Mouse (Mus musculus) right cerebral cortex, postnatal 14 days (tissue): Measurements from ENCODE around the gene Irgq.
A peak's percentile ranks its signal among the peaks of the same experiment; 100 is the strongest.
"Not testable (repeated sequence)": the region's sequence is repeated elsewhere in the genome, so short reads cannot be mapped to it uniquely, and the experiment has no call there.

Source experiments
- DNase-seq: peaks from one replicate; pipeline ENCODE4 v3.0.0; 2022

Gene Irgq

GRCm38 (mm10) chr7:24517077-24517476 lies 13.4 kb upstream of the Irgq start:
- no peak for DNase-seq

DNA sequence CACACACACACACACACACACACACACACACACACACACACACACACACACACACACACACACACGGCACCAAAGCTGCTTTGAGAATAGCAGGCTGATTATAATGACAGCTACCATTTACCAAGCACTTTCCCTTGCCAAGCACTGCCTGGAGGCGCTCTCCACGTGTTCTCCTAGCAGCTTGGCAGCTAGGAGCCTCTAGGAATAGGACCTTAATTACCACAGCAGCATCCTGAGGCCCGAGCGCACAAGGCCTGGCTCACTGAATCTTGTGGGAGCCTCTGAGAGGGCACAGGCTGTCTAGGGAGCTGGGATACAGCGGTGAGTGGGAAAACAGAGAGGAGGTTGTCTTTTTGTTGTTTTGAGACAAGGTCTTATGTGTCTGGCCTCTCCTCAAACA lies 12.8 kb upstream of the Irgq start:
- peak; percentile 52 for DNase-seq

DNA sequence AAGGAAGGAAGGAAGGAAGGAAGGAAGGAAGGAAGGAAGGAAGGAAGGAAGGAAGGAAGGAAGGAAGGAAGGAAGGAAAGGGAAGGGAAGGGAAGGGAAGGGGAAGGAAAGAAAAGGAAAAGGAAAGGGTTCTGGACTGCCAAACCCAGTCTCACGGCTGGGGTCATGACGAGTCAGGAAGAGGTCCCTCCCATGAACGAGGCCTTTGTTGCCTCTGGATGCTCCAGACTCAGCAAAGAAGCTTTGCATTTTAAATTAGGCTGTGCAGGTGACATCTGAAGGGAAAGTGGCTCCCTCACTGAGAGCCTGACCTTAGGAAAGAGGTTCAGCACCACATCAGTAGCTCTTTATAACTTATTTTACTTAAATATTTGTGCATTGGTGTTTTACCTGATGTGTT lies 11.4 kb upstream of the Irgq start:
- no peak for DNase-seq

GRCm38 (mm10) chr7:24520054-24520453 lies 10.4 kb upstream of the Irgq start:
- DNase-seq: not testable (repeated sequence)

DNA sequence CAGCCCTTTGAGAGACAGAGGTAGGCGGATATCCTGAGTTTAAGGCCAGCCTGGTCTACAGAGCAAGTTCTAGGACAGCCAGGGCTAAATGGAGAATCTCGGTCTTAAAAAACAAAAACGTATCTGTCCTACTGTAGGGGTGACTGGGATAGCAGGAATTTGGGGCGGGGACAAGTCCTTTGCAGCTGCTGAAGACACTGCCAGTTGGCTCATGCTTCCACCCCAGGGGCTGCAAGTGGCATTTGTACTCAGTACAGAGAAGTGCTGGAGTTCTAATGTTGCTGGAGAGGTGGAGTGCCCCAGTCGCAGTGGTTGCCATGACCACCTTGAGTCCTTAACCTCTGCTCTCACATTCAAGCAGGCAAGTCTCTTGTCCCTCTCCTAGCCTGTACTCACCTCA lies 7.7 kb upstream of the Irgq start:
- DNase-seq: no peak

GRCm38 (mm10) chr7:24523723-24524122 lies 6.8 kb upstream of the Irgq start:
- no peak for DNase-seq

DNA sequence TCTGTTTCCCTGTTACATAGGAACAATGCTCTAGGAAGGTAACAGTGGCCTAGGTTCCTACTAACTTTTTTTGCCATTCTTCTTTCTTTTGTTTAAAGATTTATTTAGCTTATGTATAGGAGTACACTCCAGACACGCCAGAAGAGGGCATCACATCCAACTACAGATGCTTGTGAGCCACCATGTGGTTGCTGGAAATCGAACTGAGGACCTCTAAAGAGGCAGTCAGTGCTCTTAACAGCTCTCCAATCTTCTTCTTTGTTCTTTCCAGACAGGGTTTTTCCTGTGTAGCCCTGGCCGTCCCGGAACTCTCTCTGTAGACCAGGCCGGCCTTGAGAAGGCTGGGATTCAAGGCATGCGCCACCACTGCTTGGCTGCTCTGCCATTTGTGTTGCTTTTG lies 5.5 kb upstream of the Irgq start:
- DNase-seq: no peak

- DNase-seq: no peak
Measured at GRCm38 (mm10) chr7:24525686-24526420, 4.6 kb upstream of the Irgq start.

DNA sequence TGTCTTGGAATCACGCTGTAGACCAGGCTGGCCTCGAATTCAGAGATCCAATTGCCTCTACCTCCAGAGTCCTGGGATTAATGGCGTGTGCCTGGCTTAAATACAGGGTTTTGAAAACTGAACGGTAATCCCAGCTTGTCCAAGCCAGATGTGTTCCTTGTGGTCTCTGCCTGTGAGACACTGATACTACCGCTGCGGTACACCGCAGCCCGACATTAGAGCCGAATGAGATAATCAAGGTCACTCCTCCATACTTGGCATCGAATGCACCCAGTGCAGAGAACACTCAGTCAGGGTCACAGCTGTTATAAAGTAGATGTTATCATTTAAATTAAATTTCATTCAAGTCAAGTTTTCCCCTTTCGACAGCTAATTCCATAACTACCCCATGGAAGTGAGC lies 1.6 kb upstream of the Irgq start:
- no peak for DNase-seq

GRCm38 (mm10) chr7:24529580-24529979 lies 909 bp upstream of the Irgq start:
- DNase-seq: no peak

- peak; percentile 76 for DNase-seq
Measured at GRCm38 (mm10) chr7:24531211-24531971, 902 bp downstream of the Irgq start.

DNA sequence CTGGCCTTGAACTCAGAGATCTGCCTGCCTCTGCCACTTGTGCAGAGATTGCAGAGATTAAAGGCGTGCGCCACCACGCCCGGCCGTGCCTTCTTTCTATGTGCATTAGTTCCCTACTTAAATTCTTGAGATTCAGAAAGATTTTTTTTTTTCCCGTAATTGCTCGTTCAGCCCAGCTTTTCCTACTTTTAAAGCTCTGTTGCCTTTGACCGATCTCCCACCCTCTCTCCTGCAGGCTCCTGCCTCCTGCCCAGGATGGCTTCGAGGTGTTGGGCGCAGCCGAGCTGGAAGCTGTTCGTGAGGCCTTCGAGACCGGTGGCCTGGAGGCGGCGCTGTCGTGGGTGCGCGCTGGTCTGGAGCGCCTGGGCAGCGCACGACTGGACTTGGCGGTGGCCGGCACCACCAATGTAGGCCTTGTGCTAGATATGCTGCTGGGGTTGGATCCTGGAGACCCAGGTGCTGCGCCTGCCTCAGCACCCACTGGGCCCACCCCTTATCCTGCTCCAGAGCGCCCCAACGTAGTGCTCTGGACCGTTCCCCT lies 2.6 kb downstream of the Irgq start:
- DNase-seq: no peak

DNA sequence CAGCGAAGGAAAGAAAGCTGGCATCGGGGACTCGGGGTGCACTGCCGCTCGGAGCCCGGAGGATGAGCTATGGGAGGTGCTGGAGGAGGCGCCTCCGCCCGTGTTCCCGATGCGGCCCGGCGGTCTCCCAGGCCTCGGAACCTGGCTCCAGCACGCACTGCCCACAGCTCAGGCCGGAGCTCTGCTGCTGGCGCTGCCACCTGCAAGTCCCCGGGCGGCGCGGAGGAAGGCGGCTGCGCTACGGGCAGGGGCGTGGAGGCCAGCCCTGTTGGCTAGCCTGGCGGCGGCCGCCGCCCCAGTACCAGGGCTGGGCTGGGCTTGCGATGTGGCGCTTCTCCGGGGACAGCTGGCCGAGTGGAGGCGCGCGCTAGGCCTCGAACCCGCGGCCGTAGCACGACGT lies 3.3 kb downstream of the Irgq start:
- DNase-seq: peak; percentile 23

DNA sequence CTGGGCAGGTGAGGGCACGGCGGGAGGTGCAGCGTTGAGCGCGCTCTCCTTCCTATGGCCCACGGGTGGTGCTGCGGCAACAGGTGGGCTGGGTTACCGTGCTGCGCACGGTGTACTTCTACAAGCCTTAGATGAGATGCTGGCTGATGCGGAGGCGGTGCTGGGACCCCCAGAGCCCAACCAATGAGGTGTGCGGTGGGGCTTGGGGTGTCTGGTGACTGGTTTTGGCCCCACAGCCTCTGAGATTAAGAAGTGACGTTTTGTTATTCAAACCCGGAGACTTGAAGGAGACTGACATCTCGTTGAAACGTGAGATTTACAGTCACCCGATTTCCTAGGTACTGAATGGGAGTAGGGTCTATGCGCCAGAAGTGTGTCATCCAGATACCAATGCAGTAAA lies 3.8 kb downstream of the Irgq start:
- peak; percentile 30 for DNase-seq

DNA sequence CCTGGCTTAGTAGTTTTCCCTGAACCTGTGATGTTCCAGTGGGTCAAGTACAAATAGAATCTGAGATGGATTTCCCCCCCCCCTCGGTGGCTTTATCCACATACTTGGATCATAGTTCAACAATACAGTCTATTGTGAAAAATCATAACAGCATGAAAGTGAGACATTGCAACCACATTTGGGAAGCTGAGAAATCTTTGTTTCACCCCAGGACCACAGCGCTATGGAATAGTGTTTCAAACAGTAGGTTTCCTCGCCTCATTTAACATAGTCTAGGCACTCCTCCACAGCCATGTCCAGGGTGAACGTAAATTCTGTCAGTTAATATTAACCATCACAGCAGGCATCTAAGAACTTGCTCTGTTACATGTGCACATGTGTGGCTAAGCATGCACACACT lies 6.6 kb downstream of the Irgq start:
- DNase-seq: no peak

DNA sequence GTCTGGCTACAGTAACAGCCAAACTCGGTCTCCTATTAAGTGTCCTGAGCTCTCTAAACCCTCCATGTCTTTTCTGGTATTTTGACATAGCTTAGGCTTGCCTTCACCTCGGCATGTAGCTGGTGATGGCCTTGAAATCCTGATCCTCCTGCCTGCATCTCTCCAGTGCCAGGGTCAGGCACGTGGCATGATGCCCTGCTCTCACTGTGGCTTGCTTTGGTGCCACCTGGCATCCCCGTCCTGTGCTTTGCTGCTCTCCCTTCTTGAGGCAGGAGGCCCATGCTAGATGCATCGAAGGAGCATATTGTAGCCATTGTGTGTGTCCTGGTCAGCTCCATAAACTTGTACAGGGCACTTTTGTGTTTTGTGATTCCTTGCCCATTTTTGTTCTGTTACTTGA lies 7.1 kb downstream of the Irgq start:
- DNase-seq: no peak

DNA sequence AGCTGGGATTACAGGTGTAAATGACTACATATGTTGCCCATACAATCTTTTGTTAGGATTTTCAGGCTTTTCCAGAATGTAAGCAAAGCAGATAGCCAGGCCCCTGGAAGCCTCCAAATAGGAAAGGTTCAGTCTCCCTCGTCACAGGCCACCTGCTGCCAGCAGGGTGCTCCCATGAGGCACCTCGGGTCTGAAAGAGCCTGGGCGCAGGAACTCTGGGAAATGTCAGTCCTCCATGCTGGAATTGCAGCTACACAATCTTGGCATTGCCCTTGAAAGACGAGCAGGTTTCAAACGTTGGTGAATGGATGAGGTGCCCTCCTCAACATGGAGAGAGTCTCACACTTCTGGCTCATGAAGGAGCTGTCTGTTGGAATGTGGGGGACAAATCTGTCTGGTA lies 7.7 kb downstream of the Irgq start:
- DNase-seq: peak; percentile 41

GRCm38 (mm10) chr7:24538701-24539100 lies 8.2 kb downstream of the Irgq start:
- no peak for DNase-seq

- no peak for DNase-seq
Measured at GRCm38 (mm10) chr7:24539686-24540085, 9.2 kb downstream of the Irgq start.

DNA sequence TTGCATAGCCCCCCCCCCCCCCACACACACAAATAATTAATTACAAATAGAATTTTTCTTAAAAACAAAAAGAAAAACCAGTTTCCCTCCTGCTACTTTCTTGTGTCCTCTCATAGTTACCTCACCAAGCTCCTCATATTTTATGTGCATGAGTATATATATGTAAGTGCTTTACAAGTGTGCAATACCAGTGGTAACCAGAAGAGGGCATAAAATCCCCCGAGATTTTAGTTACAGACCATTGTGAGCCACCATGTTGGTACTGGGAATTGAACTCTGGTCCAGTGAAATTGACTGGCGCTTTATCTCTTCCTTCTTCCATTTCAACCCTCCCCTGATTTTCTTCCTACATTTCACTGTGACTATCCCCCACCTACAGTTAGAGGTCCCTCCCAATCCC lies 14.0 kb downstream of the Irgq start:
- DNase-seq: no peak

- DNase-seq: no peak
Measured at GRCm38 (mm10) chr7:24546068-24546614, 15.7 kb downstream of the Irgq start, which contains the start of the genes Pinlyp and Xrcc1. TSS of gene Pinlyp (minus strand) at chr7:24546118. TSS of gene Xrcc1 (plus strand) at chr7:24546289.

DNA sequence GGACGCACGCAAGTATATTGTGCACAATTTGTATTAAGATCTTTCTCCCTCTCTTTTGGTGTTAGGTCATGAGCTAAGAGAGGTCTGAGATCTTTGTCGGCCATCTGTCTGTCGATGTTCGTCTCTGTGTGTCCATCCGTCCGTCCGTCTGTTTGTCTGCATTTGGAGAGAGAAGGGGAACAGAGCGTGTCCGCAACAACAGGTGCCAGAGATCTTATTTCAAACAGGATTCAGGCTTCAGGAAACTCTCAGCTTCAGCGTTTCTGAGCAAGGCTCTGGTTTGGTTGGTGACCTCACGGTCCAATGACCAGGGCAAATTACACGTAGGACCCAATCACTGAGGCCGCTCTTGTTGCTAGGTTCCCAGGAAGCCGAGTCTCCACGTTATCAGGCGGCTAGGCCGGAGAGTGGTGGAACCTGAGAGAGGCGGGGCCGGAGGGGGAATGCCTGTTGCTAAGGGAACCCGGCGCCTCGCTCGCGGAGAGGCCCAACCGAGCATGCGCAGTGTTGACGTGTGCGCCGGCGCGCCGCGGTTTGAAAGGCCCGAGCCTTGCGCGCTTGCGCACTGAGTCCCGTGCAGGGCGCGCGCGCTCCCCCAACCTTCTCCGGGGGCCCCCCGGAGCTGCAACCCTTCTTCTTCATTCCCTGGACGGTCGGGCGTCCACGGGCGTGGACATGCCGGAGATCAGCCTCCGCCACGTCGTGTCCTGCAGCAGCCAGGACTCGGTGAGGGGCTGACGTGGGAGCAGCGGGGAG lies 16.3 kb downstream of the Irgq start:
- DNase-seq: peak; percentile 99

DNA sequence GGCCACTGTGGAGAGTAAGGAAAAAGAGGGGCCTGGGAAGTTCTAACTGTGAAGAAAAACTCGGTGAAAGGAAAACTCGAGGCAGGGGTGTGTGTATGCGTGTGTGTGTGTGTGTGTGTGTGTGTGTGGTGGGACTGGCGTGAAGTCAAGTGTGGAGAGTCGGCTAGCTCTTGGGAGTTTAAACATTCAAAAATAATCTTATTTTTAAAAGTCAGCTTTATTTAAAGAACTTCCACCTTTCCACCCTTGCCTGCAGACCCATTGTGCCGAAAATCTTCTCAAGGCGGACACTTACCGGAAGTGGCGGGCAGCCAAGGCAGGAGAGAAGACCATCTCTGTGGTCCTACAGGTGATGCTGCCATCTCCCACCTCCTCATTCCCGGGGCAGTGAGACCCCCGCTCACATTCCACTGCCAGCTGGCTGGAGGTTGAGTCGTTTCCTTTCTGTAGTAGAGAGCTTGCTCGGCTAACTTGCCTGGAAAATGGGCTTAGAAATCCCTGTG lies 17.1 kb downstream of the Irgq start:
- no peak for DNase-seq
